Comparison of ENCODE assay signal across 8 mouse cellular contexts in the genomic region with DNA sequence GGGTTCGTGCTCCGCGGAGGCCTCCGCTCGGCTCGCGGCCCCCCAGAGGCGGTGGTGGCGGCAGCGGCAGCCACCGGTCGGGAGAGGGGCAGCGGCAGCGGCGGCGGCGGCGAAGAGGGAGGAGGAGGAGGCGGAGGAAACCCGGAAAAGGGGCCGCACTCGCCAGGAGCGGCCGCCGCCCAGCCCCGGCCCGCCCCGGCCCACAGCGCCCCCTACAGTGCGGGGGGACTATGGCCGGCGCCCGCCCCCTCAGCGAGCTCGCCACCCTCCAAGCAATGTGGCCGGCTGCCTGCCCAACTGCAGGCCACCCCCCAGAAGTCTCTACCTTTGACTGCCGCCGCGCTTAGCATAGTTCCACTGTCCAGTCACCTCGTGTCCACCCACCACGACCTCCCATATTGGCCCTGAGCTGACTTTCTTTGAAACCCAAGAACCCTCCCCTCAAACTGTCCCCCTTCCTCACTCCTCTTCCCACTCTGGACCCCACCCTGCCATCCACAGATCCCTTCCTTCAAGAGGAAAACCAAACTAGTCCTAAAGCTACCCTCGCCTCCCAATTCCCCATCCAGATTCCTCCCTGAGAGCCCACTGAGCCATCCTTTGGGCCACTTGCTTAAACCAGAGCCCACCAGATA. TPM values are rescaled to one million over a fixed set of nuclear protein-coding genes. Genes with fewer than 3 reads are reported as not detected.
DNase-seq lines count a peak whose midpoint lies in the region; ATAC-seq and TF ChIP-seq lines count a peak whose summit lies in the region.

No protein-coding gene starts in this region.

- peak overlapping the region; percentile 17 for H3K4me3 ChIP-seq in cortical plate, adult 2 months (ENCODE audit: insufficient read depth, low read length)

- no peak for TF ChIP-seq POLR2A in cortical plate, adult 2 months (IDR thresholded peaks at IDR 0.05; ENCODE audit: extremely low read depth, insufficient read depth, low read length)

- H3K27ac ChIP-seq in cortical plate, adult 2 months (ENCODE audit: insufficient read depth, low read length): peak overlapping the region; percentile 72; the same call in 1 of the 2 replicates

- intact Hi-C loops in left cerebral cortex, postnatal 14 days (cut with DNase I): loop anchor here (5.0 kb wide), 1 partner anchor 137 kb away; a partner anchor contains a TSS

- no peak for TF ChIP-seq CTCF in cortical plate, adult 2 months (IDR thresholded peaks at IDR 0.05; ENCODE audit: extremely low read depth, insufficient read depth, low read length)

- peaks cover 5% of the 10 kb centered on the region for H3K4me1 ChIP-seq in cortical plate, adult 2 months (ENCODE audit: control insufficient read depth, insufficient read depth, low read length)

- peak; percentile 81 for DNase-seq in adipocyte (ENCODE audit: low spot score)
- peak; percentile 93 for DNase-seq in gastrocnemius, postnatal 10 days
- peak; percentile 88 for DNase-seq in induced T-regulatory cell, adult 2 months (ENCODE audit: low read depth)
- peak; percentile 67 to 83 for DNase-seq in left cerebral cortex, postnatal 14 days (ENCODE audit: low spot score in 2 of 2)
- DNase-seq in right cerebral cortex, postnatal 14 days: peak; percentile 86
- peak; percentile 71 to 81 for DNase-seq in urinary bladder, postnatal 36 days (ENCODE audit: low spot score in 2 of 2)

- peak; percentile 88 for ATAC-seq in megakaryocyte-erythroid progenitor cell, adult 5-6 weeks (replicated peaks; ENCODE audit: low FRiP score, low TSS enrichment, poor library complexity, severe bottlenecking)

RNA-seq across cellular contexts. Expression of a gene that starts 1.0 kb away (rescaled TPM):
- 51.3 and 56.8 TPM in 2 replicates for polyA plus RNA-seq in cortical plate, adult 2 months (2012; rRNA removed)
- total RNA-seq in gastrocnemius, postnatal 10 days (2021): 10 to 100 TPM; 29.6 to 38.2 TPM
- 10 to 100 TPM; 83.1 to 91.0 TPM for total RNA-seq in left cerebral cortex, postnatal 14 days (2021)
- total RNA-seq in megakaryocyte-erythroid progenitor cell, adult 5-6 weeks (2014; fragmentation: Nextera tagmentation): 60.1 and 77.7 TPM in 2 replicates
- 32.9 and 43.0 TPM in 2 replicates for total RNA-seq in megakaryocyte-erythroid progenitor cell, adult 5-6 weeks (2017)

RNA-seq across cellular contexts. Expression of a gene that starts 45.1 kb away (rescaled TPM):
- 3.6 TPM in 2 replicates for polyA plus RNA-seq in cortical plate, adult 2 months (2012; rRNA removed)
- under 1 TPM; 0.23 to 0.34 TPM for total RNA-seq in gastrocnemius, postnatal 10 days (2021)
- 1 to 10 TPM in 1 of 2 experiments, under 1 TPM in 1; 0.81 to 1.3 TPM for total RNA-seq in left cerebral cortex, postnatal 14 days (2021)
- total RNA-seq in megakaryocyte-erythroid progenitor cell, adult 5-6 weeks (2014; fragmentation: Nextera tagmentation): not detected in 2 replicates
- total RNA-seq in megakaryocyte-erythroid progenitor cell, adult 5-6 weeks (2017): not detected in 2 replicates

RNA-seq across cellular contexts. Expression of a gene that starts 54.1 kb away (rescaled TPM):
- 86.3 and 90.4 TPM in 2 replicates for polyA plus RNA-seq in cortical plate, adult 2 months (2012; rRNA removed)
- total RNA-seq in gastrocnemius, postnatal 10 days (2021): 10 to 100 TPM; 19.5 to 28.8 TPM
- 10 to 100 TPM; 64.9 to 65.9 TPM for total RNA-seq in left cerebral cortex, postnatal 14 days (2021)
- total RNA-seq in megakaryocyte-erythroid progenitor cell, adult 5-6 weeks (2014; fragmentation: Nextera tagmentation): 53.9 and 69.9 TPM in 2 replicates
- total RNA-seq in megakaryocyte-erythroid progenitor cell, adult 5-6 weeks (2017): 64.6 and 71.3 TPM in 2 replicates

Comparison
In these comparisons a context has a peak if more than half of its experiments do, and no peak if none do; other contexts are left out.
1. Peak in every context shown above with its lines: DNase-seq, ATAC-seq, H3K4me3 ChIP-seq and H3K27ac ChIP-seq.